Mouse (Mus musculus) granulocyte monocyte progenitor cell, adult 5-6 weeks (primary cell): ENCODE data around the gene Ahnak. TPM values are rescaled to one million over a fixed set of nuclear protein-coding genes. Genes with fewer than 3 reads are reported as not detected.
A peak's percentile ranks its signal among the peaks of the same experiment; 100 is the strongest.

ENCODE experiments used
- ATAC-seq: replicated peaks from 2 replicates; pipeline ENCODE4 v1.8.0; 2016; ENCODE audit warnings: mild to moderate bottlenecking, moderate TSS enrichment, inconsistent platforms; ENCODE audit not compliant: poor library complexity, severe bottlenecking
- total RNA-seq, 2 experiments: library from RNA; stranded (forward) in 1 of 2; stranded (reverse) in 1 of 2; fragments of 200-712, 200-1000 nt in 1 of 2; fragments of >200 nt in 1 of 2; fragmentation: Nextera tagmentation in 1 of 2; gene quantifications; 2 replicates each; pipeline ENCODE4 v1.2.3; 2014 to 2017

The Ahnak gene
- total RNA-seq (2014; fragmentation: Nextera tagmentation) (5.8 and 12.1 TPM in 2 replicates), total RNA-seq (2017) (14.1 and 14.8 TPM in 2 replicates)

DNA sequence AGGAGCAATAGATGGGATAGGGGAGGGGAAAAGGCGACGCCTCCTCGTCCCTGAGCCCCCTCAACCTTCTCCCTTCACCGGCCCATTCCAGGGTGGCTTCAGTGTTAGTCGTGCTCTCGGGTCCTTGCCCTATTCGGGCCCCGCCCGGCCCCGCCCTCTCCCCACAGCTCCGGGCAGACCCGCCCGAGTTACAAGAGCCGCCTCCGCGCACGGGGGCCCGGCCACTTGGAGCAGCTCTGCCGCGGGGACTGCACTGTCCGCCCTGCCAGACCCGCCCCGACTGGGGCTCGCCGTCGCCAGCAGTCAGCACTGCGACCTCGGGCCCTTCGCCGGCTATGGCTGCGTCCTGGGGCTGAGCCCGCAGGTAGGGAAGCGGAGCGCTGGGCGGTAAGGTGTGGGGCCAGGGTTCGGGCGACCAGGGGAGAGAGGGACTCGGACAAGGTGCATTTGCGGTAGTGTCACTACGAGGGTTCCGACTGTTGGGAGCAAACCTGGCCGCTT lies at the start of gene Ahnak:
TSS of gene Ahnak (plus strand) at position 219 of the 501 bp plus-strand sequence.
- peak; percentile 17 for ATAC-seq

DNA sequence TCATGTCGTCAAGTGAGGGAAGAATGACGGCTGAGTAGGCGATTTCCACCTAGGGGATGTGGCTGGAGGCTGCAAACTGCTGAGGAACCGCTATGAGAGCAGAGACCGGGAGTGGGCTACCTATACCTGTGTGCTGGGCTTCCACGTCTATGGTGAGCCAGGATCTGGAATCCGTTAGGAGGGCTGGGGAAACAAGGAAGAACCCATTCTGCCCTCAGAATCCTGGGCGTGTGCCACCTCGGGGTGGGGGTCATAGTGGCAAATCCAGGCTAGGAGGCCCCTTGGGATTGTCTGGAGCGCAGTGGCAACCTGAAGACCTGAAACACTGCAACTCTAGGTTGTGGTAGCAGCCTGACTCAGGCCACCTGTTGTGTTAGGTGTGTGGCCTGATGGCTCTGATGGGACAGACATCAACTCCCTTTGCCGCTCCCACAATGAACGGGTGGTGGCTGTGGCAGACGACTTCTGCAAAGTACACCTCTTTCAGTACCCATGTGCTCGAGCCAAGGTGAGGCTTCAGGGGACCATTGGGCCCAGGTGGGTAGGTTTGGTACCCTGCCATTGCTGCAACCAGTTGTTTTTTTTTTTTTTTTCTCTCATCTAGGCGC lies 48.5 kb upstream of the Ahnak start:
- no peak for ATAC-seq

DNA sequence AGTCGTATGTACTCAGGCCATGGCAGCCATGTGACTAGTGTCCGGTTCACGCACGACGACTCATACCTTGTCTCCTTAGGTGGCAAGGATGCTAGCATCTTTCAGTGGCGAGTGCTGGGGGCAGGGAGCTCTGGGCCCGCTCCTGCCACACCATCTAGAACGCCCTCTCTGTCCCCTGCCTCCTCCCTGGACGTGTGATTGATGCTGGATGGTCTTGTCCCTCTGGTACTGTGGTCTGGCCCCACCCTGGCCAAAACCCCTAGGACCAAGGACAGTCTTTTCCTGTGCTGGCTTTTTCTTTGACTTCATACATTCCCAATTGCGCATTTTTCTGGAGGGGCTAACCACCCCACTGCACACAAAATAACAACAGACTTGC lies 48.0 kb upstream of the Ahnak start:
- ATAC-seq = no peak

DNA sequence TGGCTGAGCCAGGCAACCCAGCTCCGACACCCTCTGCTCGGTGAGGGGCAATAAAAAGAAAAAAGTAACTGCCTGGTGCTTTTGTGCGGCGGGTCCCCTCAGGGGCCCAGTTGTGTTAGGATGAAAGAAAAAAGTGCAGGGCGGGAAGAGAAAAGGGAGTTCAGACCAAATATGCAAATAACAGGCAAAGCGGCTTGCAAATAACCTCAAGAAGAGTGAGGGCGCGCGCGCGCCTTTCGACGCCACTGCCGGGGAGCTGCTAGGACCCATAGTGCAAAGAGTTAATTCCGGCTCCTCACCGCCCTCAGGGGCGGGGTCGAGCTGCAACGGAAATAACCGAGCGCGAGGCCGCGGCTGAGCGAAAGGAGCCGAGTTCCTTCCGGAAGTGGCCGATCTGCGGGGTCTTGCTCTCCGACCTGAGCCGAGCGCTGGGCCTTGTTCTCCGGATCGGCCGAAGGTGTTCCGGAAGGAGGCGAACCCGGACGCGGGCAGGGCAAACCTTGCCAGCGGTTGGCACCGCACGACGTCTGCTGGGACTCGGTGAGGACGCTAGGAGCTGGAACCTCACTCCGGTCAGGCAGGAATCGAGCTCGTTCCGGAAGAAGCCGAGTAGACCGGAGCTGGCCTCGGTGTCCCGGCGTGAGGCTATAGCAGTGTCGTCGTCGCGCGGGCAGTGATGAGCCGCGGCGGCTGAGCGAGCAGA lies 47.4 kb upstream of the Ahnak start, which contains the start of gene Mta2:
TSS of gene Mta2 (plus strand) at position 361 of the 703 bp plus-strand sequence.
- ATAC-seq = peak; percentile 83

DNA sequence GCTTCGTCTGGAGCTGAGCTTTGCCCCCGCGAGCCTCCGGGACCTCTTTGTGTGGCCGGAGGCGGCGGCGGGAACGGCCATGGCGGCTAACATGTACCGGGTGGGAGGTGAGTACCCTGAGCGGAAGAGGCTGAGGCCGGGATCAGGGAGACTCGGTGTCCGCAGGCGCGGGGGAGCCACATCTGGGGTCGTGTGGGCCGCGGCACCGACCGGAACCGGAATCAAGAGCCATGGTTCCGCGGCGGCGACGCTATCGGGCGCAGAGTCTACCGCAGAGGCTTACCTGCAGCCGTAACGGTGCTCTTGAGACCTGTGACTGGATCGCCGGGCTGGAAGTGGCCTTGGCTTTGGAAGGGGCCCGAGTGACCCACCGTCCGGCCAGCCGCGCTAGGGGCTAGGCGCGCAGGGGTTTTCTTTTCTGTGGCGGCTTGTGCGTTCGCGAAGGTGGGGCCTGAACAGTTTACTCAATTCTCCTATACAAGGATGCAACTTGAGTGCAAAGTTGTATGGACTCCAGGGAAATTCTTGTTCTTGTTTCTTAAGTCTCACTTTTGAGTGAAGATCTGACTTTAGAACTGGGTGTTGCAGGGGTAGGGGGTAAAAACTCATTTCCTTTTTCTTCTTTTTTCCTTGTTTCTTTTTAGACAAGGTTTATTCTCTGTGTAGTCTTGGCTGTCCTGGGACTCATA lies 46.7 kb upstream of the Ahnak start:
- ATAC-seq = peak; percentile 29

DNA sequence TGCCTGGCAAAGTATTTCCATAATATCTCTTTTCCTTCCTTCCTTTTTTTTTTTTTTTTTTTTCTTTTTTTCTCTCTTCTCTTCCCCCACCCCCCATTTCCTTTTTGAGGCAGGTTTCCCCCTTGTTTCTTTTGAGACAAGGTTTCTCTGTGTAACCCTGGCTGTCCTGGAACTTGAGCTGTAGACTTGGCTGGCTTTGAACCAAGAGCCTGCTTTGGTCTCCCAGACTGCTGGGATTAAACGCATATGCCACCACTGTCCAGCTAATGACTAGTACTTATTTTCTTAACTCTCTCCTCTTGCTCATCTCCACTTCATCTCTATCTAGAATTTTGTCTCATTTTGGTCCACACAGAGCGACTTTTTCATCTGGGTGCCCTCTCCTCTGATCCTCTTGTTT lies 46.0 kb upstream of the Ahnak start:
- ATAC-seq = no peak

DNA sequence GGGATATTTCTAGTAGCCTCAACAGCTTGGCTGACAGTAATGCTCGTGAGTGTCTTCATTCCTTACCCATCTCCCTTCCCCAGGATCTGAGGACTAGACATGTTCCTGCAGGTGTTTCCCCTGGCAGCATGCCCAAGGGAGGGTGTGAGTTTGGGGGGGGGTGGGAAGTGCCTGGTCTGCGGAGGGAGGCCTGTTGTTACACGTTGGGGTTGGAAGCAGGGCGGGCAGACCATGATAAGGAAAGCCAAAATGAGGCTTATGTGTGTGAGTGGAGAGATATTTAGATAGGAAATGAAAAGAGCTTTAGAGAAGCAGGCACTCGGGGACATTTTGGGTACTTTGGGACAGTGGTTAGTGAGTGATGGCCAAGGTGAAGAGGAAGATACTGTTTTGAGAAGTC lies 45.0 kb upstream of the Ahnak start:
- no peak for ATAC-seq

DNA sequence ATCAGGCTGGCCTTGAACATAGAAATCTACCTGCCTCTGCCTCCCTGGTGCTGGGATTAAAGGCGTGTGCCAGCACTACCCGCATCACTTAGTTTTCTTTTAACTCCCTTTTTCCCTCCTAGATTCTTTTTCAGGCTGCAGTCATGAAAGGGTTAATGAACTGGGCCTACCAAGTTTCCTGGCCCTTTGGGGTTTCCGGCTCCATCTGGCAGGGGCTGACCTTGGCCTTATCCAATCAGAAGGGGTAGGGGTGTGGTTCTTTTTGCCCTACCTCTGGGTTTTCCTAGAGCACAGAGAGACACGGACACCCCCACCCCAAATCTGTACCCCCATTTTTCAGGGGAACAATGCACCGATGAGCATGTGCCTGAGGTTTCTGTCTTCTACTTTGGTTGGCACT lies 44.3 kb upstream of the Ahnak start:
- ATAC-seq = peak; percentile 21; the same call in 1 of the 2 replicates

DNA sequence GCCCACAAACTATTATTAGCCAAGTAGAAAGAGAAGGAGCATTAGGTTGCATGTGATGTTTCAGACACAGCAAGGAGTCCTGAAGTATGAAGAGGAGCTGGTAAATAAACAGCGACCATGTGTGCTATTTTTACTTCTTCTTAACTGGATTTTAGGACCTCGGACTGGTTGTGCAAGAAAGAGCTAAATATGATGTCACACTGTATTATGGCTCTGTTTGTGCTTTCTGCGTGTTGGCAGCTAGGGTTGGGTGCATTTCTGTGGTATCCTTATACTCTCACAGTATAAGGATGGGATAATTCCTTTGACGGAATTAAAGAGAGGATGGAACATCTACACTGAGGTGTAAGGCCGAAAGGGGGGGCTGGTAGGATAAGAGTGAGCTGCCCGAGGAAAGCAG lies 43.8 kb upstream of the Ahnak start:
- no peak for ATAC-seq

DNA sequence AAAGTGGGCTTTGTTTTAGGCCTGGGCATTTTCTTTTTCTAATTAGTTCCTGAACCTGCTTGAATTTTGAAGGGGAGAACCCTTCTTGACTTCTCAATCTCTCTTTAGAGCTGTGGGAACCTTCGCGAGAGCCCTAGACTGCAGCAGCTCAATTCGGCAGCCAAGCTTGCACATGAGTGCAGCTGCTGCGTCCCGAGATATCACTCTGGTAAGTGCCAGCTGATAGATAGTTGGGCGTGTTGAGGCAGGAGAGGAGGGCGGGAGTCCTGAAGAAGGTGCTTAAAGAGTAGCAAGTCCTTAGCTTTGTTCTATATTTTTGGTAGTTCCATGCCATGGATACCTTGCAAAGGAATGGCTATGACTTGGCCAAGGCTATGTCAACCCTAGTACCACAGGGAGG lies 42.2 kb upstream of the Ahnak start:
- no peak for ATAC-seq

DNA sequence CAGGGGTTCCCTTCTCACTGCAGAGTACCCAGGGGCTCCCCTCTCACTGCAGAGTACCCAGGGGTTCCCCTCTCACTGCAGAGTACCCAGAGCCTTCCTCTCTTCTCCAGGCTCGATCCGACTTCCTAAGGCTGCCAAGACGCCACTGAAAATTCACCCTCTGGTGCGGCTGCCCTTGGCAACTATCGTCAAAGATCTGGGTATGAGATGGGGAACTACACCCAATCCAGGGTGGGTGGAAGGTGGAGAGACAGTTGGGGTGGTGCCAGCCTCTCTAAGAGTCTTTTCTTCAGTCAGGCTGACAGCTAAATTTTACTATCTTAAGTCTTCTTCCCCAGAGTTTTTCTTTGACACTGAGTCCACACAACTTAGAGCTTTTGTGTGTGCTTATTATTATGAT lies 38.9 kb upstream of the Ahnak start:
- ATAC-seq = no peak

DNA sequence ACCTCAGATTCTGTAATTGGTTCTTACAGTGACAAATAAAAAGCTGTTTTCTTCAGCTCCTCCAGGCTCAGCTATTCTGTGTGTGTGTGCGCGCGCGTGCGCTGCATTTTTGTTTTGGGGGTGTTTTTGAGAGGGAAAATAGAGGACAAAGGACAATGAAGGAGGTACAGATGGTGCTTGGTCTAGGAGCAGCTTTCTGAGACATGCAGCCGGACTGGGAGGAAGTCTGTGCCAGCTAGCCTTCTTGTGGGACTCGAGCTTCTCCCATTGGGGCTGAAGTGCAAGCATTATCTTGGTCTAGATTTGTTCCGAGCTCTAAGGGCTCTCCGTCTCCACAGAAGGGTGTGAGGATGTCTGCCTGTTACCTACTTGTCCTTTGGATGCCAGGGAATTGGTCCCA lies 36.8 kb upstream of the Ahnak start:
- ATAC-seq = no peak

DNA sequence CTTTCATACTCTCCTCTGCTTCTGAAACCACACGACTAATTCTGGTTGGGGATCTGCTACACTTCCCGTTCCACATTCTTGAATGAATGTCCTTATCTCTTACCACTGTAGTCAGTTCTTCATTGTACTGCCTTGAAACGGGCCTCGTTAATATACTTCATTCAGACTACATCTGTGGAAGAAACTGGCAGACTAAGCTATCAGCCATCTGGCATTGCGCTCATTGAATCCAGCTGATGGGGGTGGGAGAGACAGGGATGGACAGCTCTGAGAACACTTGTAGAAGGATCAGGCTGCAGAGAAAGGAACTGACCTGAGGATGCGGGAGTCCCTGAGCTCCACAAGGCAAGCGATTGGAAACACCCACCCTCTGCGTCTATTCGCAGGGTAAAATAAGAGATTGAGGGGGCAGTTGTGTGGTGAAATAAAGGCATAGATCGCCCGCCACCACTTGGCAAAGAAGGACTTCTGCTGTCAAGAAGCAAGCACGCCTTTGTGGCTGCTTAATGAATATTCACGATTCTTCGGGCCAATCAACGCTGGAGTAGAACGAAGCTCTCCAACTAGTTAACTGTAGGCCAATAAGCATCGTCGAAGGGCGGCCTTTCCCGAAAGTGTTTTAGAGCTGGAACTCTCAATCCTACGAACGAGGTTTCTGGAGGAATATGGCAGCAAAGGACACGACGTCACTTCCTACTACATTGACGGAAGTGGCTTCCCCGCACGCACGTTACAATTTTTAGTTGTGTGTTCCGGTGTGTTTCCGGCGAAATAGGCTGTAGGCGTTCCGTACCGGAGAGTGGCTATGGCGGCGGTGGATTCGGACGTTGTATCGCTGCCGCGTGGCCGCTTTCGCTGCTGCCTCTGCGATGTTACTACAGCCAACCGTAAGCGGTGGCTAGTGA lies 35.7 kb upstream of the Ahnak start, which contains the start of gene Tut1:
TSS of gene Tut1 (plus strand) at position 713 of the 905 bp plus-strand sequence.
- ATAC-seq = peak; percentile 95

DNA sequence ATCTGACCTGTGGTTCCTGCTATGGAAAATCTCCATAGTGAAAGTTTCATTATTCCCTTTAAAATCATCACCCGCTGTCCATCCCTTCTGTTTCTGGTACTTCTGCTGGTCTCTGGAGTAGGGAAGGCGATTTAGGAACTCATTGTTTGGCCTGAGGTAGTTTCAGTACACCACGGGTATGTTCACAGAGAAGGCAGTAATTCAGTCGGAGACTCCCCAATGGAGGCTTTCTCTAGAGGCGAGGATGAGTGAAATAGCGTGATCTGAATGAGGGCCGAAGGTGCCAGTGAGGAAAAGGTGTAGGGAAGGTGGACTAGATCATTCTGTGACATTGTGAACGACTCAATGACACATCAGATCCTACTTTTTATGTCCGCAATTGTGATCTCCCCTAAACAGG lies 34.9 kb upstream of the Ahnak start:
- ATAC-seq = no peak

DNA sequence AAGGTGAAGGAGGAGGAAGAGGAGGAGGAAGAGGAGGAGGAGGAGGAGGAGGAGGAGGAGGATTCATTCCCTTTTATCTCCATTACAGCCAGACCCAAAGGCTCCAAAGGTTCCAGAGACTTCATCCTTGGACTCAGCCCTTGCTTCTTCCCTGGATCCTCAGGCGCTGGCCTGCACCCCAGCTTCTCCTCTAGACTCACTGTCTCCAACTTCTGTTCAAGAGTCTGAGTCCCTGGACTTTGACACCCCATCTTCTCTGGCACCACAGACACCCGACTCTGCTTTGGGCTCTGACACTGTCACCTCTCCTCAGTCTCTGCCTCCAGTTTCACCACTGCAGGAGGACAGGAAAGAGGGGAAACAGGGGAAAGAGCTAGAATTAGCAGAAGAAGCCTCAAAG lies 26.8 kb upstream of the Ahnak start:
- no peak for ATAC-seq

DNA sequence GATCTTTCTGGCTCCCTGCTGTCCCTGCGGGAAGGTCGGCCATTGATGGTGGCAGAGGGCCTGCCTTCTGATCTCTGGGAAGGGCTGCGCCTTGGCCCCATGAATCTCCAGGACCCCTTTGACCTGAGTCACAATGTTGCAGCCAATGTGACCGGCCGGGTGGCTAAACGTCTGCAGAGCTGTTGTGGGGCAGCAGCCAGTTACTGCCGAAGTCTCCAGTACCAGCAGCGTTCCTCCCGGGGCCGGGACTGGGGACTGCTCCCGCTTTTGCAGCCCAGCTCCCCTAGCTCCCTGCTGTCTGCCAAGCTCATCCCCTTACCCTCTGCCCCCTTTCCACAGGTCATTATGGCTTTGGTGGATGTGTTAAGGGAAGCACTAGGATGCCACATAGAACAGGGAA lies 24.0 kb upstream of the Ahnak start:
- ATAC-seq = no peak

DNA sequence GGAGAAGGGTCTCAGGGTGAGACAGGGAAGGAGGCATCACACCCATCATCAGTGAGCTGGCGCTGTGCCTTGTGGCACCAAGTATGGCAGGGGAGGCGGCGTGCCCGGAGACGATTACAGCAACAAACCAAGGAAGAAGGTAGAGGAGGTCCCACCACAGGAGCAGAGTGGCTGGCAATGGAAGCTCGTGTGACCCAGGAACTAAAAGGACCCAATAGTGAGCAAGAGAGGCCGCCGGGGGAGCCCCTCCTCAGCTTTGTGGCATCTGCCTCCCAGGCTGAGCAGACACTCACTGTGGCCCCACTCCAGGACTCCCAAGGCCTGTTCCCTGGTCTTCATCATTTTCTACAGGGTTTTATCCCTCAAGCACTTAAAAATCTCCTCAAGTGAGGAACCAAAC lies 23.3 kb upstream of the Ahnak start:
- ATAC-seq = no peak

DNA sequence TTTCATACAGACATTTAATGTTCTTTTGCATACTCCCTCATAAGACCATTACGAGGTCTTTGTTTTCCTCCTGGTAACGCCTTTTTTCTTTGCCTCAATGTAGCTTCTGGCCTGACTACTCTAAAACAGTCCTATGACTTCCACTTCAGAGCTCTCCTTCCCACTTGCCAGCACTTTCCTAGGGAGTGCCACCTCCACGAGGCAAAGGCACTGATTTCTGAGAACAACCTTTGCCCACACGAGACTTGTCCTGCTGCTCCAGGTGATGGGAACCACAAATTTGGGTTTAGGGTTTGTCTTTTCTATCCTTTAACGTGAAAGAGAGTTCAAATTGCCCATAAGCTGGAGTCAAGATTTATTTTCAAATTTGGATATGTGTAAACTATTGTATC lies 22.9 kb upstream of the Ahnak start:
- ATAC-seq = no peak

DNA sequence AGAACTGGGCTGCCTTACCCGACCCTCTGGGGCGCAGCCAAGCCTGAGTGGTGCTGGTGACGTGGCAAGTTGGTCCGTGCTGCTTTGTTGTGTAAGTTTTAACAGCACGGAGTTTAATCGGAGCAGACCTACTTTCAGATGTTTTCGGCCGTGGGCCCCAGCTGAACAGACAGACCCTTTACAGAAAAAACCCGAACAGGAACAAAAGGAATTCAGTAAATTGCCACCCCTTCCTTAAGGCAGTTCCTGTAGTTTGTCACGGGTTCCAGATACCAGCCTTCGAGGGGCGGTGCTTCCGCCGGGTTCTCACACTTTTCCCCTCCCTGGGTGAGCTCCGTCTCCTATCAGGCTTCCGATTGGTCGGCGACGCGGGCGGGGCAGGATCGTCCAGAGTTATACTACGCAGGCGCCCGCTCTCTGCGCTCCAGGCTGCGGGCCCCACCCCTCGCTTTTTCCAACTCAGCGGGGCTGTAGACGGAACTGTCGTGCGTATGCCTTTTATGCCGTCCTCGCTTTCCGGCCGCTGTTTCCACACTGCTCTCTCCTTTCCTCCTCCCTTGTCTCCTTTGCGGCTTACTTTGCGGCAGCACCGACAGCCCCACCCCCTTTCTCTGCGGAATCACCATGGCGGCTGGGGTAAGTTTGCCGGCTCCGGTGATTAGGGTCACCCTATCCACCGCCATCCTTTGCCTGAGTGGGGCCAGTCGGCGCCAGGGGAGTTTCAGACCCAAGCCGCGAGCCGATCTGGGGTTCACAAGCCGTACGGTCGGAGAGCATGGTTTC lies 22.3 kb upstream of the Ahnak start, which contains the start of gene Eef1g:
TSS of gene Eef1g (plus strand) at position 452 of the 783 bp plus-strand sequence.
- ATAC-seq = peak; percentile 95
